Mouse (Mus musculus) 3T3-L1 (cell line): ENCODE results near the gene L1cam.

Source experiments
- DNase-seq: peaks from one replicate; pipeline ENCODE4 v3.0.0-alpha.2; 2015; ENCODE audit warnings: low read depth, low spot score

L1cam gene

GRCm38 (mm10) chrX:73895719-73896118, at the start of gene L1cam:
Gene L1cam (minus strand): TSS chrX:73896105.
- peak; percentile 58 for DNase-seq

- no peak for DNase-seq
Observed at GRCm38 (mm10) chrX:73942294-73942693, 46.4 kb upstream of the L1cam start.

- no peak for DNase-seq
Observed at GRCm38 (mm10) chrX:73941860-73942259, 46.0 kb upstream of the L1cam start.

DNA sequence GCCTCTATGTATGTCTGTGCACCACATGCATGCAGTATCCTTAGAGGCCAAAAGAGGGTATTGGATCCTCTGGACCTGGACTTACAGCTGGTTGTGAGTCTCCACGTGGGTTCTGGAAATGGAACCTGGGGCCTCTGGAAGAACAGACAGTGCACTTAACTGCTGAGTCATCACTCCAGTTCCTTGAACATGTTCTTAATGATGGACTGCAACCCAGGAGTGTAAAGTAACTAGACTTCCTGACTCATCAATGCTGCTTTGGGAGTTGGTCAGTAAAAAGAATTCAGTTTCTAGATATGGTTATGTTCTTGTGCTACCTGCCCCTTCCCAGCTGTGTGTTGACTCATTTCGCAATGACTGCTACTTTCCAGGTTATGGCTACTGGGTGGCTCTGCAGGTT, 36.0 kb upstream of the L1cam start:
- peak; percentile 62 for DNase-seq

DNA sequence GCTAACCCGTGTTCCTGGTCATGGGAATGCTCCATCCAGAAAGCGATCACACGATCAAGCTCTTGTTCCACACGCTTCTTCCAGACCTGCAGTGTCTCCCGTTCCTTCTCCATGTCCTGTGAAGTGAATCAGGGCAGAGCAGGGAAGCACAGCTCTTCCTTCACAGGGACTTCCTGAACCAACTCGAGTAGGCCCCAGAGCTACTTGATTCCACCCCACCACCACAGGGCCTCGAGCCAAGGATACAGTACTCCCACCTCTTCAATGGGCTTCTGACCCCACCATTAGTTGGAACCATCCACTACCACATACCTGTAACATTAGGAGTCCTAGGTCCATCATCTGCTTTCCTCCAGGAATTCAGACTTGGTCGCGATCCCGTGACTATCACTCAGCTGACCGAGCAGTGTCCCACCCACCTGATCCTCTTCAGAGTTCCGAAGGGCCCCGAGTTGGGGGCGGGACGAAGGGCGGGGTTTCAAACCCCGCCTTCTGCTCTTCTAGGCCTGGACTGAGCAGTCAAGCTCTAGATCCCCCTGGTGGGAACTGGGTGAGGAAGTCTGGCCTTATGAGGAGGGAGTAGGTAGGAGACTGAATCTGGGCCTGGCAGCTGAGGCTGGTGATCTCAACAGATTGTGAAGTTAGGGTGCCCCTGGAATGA, 34.6 kb upstream of the L1cam start, which contains the start of gene Renbp:
Gene Renbp, minus strand, starts transcription at position 449 of the 661 bp plus-strand sequence.
- peak; percentile 84 for DNase-seq

GRCm38 (mm10) chrX:73922550-73922882, 26.6 kb upstream of the L1cam start:
- no peak for DNase-seq

DNA sequence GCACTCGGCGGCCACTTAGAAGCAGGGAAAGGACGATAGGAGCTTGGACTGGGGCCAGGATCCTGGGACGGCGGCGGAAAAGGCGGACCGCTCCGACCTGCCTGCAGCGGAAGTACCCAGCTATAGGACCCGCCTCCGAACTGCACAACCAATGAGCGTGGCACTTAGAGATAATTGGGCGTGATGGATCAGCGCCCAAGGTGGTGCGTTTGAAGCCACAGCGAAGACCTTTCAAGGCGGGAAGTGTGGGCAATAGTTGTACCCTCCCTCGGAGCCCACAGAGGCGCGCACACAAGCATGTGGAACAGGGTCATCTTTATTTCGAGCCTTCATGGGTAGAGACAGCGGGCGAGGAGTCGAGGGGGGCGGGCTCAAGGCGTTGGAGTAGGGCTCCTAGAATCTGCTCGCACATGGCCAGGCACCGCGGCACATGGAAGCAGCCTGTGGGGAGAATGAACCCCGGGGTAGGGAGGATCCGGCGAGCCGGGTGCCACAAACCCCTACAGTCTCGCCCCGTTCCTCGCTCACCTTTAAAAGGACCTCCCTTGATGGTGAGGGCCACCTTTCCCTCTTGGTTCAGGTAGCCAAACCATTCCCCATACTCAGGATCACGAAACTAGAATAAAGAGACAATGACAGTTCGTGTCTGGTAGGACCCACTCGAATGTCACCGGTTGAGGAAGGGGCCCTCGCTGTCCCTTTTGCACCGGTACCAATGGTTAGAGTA, 26.1 kb upstream of the L1cam start, which contains the start of the genes Arhgap4 and Naa10:
Gene Arhgap4, minus strand, starts transcription at position 48 of the 727 bp plus-strand sequence.
Gene Naa10, minus strand, starts transcription at position 122 of the 727 bp plus-strand sequence.
- peak; percentile 91 for DNase-seq

- peak; percentile 54 for DNase-seq
Observed at GRCm38 (mm10) chrX:73921285-73921822, 25.4 kb upstream of the L1cam start.

GRCm38 (mm10) chrX:73918631-73919030, 22.7 kb upstream of the L1cam start:
- DNase-seq, result no peak

GRCm38 (mm10) chrX:73916945-73917344, 21.0 kb upstream of the L1cam start:
- DNase-seq, result no peak

DNA sequence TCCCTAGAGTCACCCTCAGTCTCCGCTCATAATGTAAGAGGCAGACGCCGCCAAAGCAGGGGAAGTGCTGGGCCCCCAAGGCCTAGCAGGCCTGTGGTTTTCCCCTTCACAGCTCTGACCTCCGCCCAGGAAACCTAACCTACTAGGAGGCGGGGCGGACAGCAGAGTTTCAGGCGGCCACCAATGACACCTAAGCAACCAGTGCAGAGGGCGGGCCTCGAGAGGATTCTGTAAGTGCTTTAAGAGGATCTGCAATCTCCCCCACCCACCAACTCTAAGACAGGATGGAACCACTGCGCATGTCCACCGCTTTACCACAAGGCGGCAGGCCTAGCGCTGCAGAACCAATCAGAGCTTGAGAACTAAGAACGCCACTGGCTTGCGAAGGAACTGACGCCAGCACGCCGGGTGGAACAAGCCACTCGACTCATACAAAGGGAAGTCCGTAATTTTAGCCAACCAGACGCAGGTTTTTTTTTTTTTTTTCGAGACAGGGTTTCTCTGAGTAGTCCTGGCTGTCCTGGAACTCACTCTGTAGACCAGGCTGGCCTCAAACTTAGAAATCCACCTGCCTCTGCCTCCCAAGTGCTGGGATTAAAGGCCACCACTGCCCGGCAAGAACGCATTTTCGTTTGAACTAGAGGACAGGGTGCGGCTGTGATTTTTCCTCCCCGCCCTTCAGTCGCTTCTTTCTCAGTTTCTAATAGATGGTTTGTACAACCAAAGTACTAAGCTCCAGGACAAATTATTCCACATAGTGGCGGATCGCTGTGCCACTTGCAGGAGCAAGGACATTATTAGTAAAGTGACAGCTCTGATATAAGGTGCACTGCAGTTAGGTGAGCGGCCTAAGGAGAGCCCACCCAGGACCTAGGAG, 19.2 kb upstream of the L1cam start:
- peak; percentile 99 for DNase-seq

GRCm38 (mm10) chrX:73911588-73911987, 15.7 kb upstream of the L1cam start:
- no peak for DNase-seq

- no peak for DNase-seq
Observed at GRCm38 (mm10) chrX:73911156-73911555, 15.3 kb upstream of the L1cam start.

GRCm38 (mm10) chrX:73910451-73910850, 14.5 kb upstream of the L1cam start:
- no peak for DNase-seq

DNA sequence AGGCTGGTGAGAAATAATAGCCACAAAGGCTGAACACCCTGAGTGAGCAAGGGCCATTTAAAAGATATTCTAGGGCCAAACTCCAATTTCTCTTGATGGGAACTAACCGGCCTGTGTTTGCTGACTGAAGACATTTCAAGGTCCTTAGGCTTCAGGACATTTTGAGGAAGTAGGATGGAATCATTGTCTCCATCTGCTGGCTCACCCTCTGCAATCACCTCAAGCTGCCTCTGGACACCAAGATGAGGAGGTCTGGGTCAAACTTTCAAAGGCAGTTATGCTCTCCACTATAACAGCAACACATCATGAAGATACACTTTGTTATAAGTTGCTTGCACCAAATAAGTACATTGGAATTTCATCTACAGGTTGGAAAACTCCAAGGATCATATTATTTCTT, 14.1 kb upstream of the L1cam start:
- no peak for DNase-seq

- DNase-seq, result peak; percentile 40
Observed at GRCm38 (mm10) chrX:73897959-73898358, 2.1 kb upstream of the L1cam start.

DNA sequence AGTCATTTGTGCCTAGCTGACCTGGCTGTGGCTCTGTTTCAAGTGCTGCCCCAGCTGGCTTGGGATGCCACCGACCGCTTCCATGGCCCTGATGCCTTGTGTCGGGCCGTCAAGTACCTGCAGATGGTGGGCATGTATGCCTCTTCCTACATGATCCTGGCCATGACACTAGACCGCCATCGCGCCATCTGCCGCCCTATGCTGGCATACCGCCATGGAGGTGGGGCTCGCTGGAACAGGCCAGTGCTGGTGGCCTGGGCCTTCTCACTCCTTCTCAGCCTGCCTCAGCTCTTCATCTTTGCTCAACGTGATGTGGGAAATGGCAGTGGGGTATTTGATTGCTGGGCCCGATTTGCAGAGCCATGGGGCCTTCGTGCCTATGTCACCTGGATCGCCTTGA, 3.1 kb downstream of the L1cam start:
- no peak for DNase-seq

DNA sequence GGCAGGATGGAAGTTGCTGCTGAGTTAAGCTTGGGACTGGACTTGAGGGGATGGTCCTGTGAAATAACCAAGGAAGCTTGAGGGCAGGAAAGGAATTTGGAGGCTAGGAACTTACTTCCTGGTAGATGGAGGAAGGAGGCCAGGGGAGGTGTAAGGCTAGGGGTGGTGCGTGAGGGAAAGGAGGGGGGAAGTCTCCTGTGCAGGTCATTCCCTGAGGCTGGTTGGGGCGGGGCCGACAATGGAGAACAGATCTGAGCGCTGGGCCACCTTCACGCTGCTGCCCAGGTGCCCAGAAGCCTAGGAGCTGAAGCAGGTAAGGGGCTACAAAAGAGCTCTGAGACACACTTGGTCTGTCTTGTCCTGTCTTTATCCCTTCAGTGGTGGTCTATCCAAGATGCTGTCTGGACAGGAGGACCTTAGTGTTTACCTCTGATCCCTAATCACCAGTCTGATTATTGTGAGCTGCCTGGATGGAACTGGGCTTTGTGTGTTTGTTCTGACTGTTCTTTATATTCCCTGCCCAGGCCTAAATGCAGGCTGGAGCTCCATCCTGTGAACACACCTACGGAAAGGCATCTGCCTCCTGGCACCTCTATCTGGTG, 4.3 kb downstream of the L1cam start, which contains the start of gene Avpr2:
Gene Avpr2, plus strand, starts transcription at position 552 of the 602 bp plus-strand sequence.
- DNase-seq, result no peak

GRCm38 (mm10) chrX:73881463-73881862, 14.4 kb downstream of the L1cam start:
- no peak for DNase-seq

DNA sequence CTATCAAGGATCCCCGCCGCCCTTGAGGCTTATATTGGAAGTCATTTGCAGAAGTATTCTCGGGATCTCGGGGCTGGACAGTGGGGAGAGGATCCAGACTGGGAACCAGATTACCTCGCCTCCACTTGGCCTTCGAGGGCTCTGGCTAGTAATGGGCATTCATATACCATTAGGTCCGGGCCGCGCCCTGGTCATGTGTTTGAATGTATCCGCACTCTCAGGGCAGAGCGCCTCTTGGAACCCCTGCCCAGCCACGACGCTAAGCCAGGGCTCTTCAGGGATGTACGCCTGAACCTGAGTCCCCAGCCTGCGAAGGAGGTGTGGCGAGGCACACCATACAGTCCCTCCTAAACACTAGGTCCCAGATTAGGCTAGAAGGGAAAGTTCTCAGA, 14.9 kb downstream of the L1cam start:
- DNase-seq, result no peak
